Mouse (Mus musculus) hindbrain, embryonic 14.5 days (tissue): ENCODE measurements around the gene Nfe2l2. TPM values are rescaled to one million over a fixed set of nuclear protein-coding genes. Genes with fewer than 3 reads are reported as not detected.

Experiments
- ATAC-seq: fragments of 200-750 bp; cut with Nextera tagmentation; 2 replicates; pipeline ENCODE4 v1.8.0; 2017; ENCODE audit warnings: moderate number of reproducible peaks, mild to moderate bottlenecking, moderate TSS enrichment, moderate library complexity; ENCODE audit not compliant: low FRiP score
- DNase-seq: peaks from one replicate; pipeline ENCODE4 v3.0.0-alpha.2; 2015; ENCODE audit warnings: low spot score
- H3K27ac ChIP-seq: fragments of 300-500 bp; sonication (generic); 2 replicates; pipeline ENCODE4 v1.5.1; 2014; ENCODE audit warnings: mild to moderate bottlenecking, moderate library complexity
- H3K27me3 ChIP-seq: fragments of 300-500 bp; sonication (generic); 2 replicates; pipeline ENCODE4 v1.6.1; 2014; ENCODE audit warnings: mild to moderate bottlenecking, low read length, mixed read lengths; ENCODE audit not compliant: control insufficient read depth, insufficient read depth
- H3K36me3 ChIP-seq: fragments of 300-500 bp; sonication (generic); replicated peaks from 2 replicates; pipeline ENCODE4 v1.6.1; 2014; ENCODE audit not compliant: control insufficient read depth, insufficient read depth
- H3K4me1 ChIP-seq: fragments of 300-500 bp; sonication (generic); replicated peaks from 2 replicates; pipeline ENCODE4 v1.6.1; 2014; ENCODE audit warnings: antibody characterized with exemption, low read length, mixed read lengths; ENCODE audit not compliant: control insufficient read depth, insufficient read depth
- H3K4me2 ChIP-seq: fragments of 300-500 bp; sonication (generic); replicated peaks from 2 replicates; pipeline ENCODE4 v1.6.1; 2014; ENCODE audit warnings: mild to moderate bottlenecking, moderate library complexity
- H3K4me3 ChIP-seq: fragments of 300-500 bp; sonication (generic); replicated peaks from 2 replicates; pipeline ENCODE4 v1.5.1; 2014; ENCODE audit warnings: mild to moderate bottlenecking, low read length
- H3K9ac ChIP-seq: fragments of 300-500 bp; sonication (generic); 2 replicates; pipeline ENCODE4 v1.6.1; 2014
- H3K9me3 ChIP-seq: fragments of 300-500 bp; sonication (generic); 2 replicates; pipeline ENCODE4 v1.6.1; 2016; ENCODE audit warnings: low read length; ENCODE audit not compliant: control insufficient read depth
- WGBS: fragments of 180-500 bp; shearing (Covaris S2); extraction: QIAGEN DNeasy Blood & Tissue Kit; methylation state at CpG from one replicate; pipeline ENCODE4 v1.1.7; 2014; 5-methylcytosine and 5-hydroxymethylcytosine counted together
- polyA plus RNA-seq: library from polyadenylated mRNA; unstranded; fragments of >200 nt; fragmentation: Nextera tagmentation; extraction: Ambion mirVana; gene quantifications from 2 replicates; pipeline ENCODE4 v1.2.1, GENCODE M21; 2014

Nfe2l2 gene
- polyA plus RNA-seq, 1 experiment from 2014 or later: 11.2 TPM

GRCm38 (mm10) chr2:75733177-75733576, 28.7 kb upstream of the Nfe2l2 start:
- Histone ChIP-seq H3K4me3 (no peak overlapping the region), H3K27ac (no peak overlapping the region), H3K4me2 (no peak overlapping the region), H3K36me3 (no peaks in the 10 kb centered on the region), H3K9ac (no peak overlapping the region), H3K27me3 (no peaks in the 10 kb centered on the region), H3K9me3 (no peaks in the 10 kb centered on the region), H3K4me1 (no peaks in the 10 kb centered on the region)
- DNase-seq: no peak
- ATAC-seq: no peak
- WGBS: 89% methylated on average over 7 of the region's 7 CpGs

- no peaks in the 10 kb centered on the region for H3K27me3 ChIP-seq
- ATAC-seq: no peak
Observed at GRCm38 (mm10) chr2:75731929-75732328, 27.5 kb upstream of the Nfe2l2 start.

DNA sequence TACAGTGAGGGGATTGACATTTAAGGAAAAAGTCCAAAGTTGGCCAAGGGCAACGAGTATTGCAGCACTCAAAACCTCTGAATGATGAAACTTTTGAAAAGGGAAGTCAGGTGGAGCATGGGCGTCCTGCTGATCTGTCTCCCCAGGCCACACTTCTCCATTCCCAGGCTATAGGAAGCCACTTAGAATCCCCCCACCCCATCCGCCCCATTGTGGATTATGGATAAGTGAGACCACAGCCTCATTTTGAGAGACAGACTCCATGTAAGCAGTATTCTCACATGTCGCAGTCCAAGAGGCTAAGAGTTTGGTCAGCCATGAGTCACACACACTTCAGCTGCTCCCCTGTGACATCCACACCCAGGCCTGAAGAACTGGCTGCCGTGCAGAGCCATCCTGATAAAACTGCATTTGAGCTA, 26.8 kb upstream of the Nfe2l2 start:
- Histone ChIP-seq H3K27ac (no peak overlapping the region), H3K4me2 (no peak overlapping the region), H3K4me3 (no peak overlapping the region), H3K4me1 (no peaks in the 10 kb centered on the region), H3K9me3 (no peaks in the 10 kb centered on the region), H3K36me3 (no peaks in the 10 kb centered on the region), H3K9ac (no peak overlapping the region), H3K27me3 (no peaks in the 10 kb centered on the region)
- WGBS: 89% methylated on average over 5 of the region's 5 CpGs
- DNase-seq (no peak), ATAC-seq (no peak)

More at GRCm38 (mm10) chr2:75731929-75732328, 27.5 kb upstream of the Nfe2l2 start:
- Histone ChIP-seq H3K9me3 (no peaks in the 10 kb centered on the region), H3K4me1 (no peaks in the 10 kb centered on the region), H3K27ac (no peak overlapping the region), H3K9ac (no peak overlapping the region), H3K36me3 (no peaks in the 10 kb centered on the region), H3K4me2 (no peak overlapping the region), H3K4me3 (no peak overlapping the region)
- WGBS: 50% methylated on average over 2 of the region's 2 CpGs
- DNase-seq: no peak

- no peak for DNase-seq
- Histone ChIP-seq H3K4me2 (no peak overlapping the region), H3K9ac (no peak overlapping the region), H3K9me3 (no peaks in the 10 kb centered on the region), H3K4me1 (no peaks in the 10 kb centered on the region), H3K27me3 (no peaks in the 10 kb centered on the region), H3K27ac (no peak overlapping the region), H3K4me3 (no peak overlapping the region), H3K36me3 (no peaks in the 10 kb centered on the region)
- 86% methylated on average over 10 of the region's 10 CpGs for WGBS
- no peak for ATAC-seq
Observed at GRCm38 (mm10) chr2:75730052-75730451, 25.6 kb upstream of the Nfe2l2 start.

- no peaks in the 10 kb centered on the region for H3K27me3 ChIP-seq
- H3K4me2 ChIP-seq: no peak overlapping the region
- no peak overlapping the region for H3K9ac ChIP-seq
- no peak overlapping the region for H3K4me3 ChIP-seq
- H3K36me3 ChIP-seq: no peaks in the 10 kb centered on the region
- WGBS: 81% methylated on average over 5 of the region's 5 CpGs
- H3K27ac ChIP-seq: no peak overlapping the region
- H3K9me3 ChIP-seq: no peaks in the 10 kb centered on the region
- no peak for DNase-seq
- no peak for ATAC-seq
- H3K4me1 ChIP-seq: no peaks in the 10 kb centered on the region
Observed at GRCm38 (mm10) chr2:75724863-75725445, 20.5 kb upstream of the Nfe2l2 start.

- Histone ChIP-seq H3K4me3 (no peak overlapping the region), H3K27ac (no peak overlapping the region), H3K27me3 (no peaks in the 10 kb centered on the region), H3K4me2 (no peak overlapping the region), H3K9ac (no peak overlapping the region), H3K36me3 (no peaks in the 10 kb centered on the region), H3K4me1 (no peaks in the 10 kb centered on the region), H3K9me3 (no peaks in the 10 kb centered on the region)
- no peak for DNase-seq
- no peak for ATAC-seq
- 95% methylated on average over 8 of the region's 8 CpGs for WGBS
Observed at GRCm38 (mm10) chr2:75723481-75723880, 19.0 kb upstream of the Nfe2l2 start.

DNA sequence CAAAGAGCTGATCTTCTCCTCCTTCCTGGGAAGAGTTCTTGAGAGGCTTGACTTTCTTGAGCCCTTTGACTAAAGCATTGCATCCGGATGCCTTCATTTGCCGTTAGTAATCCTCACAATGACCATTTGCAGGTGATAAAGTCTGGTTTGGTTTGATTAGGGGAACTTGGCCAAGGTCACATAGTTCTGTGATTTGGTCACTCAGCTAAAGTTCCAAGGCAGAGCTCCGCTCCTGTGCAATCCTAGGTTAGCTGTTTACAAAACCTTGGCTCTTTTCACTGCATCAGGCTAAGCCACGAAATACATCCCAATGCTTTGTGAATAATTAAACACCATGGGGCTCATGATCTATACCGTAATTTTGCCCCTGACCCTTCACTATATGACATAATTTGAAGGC, 18.5 kb upstream of the Nfe2l2 start:
- H3K4me3 ChIP-seq: no peak overlapping the region
- no peak overlapping the region for H3K27ac ChIP-seq
- no peaks in the 10 kb centered on the region for H3K9me3 ChIP-seq
- H3K36me3 ChIP-seq: no peaks in the 10 kb centered on the region
- 84% methylated on average over 5 of the region's 5 CpGs for WGBS
- no peak for ATAC-seq
- DNase-seq: no peak
- H3K27me3 ChIP-seq: no peaks in the 10 kb centered on the region
- H3K9ac ChIP-seq: no peak overlapping the region
- H3K4me1 ChIP-seq: no peaks in the 10 kb centered on the region
- no peak overlapping the region for H3K4me2 ChIP-seq

GRCm38 (mm10) chr2:75720236-75721027, 16.0 kb upstream of the Nfe2l2 start:
- Histone ChIP-seq H3K27me3 (no peaks in the 10 kb centered on the region), H3K9ac (no peak overlapping the region), H3K4me2 (no peak overlapping the region), H3K27ac (no peak overlapping the region), H3K36me3 (no peaks in the 10 kb centered on the region), H3K4me3 (no peak overlapping the region), H3K9me3 (no peaks in the 10 kb centered on the region), H3K4me1 (no peaks in the 10 kb centered on the region)
- WGBS: 88% methylated on average over 11 of the region's 11 CpGs
- DNase-seq (no peak), ATAC-seq (no peak)

DNA sequence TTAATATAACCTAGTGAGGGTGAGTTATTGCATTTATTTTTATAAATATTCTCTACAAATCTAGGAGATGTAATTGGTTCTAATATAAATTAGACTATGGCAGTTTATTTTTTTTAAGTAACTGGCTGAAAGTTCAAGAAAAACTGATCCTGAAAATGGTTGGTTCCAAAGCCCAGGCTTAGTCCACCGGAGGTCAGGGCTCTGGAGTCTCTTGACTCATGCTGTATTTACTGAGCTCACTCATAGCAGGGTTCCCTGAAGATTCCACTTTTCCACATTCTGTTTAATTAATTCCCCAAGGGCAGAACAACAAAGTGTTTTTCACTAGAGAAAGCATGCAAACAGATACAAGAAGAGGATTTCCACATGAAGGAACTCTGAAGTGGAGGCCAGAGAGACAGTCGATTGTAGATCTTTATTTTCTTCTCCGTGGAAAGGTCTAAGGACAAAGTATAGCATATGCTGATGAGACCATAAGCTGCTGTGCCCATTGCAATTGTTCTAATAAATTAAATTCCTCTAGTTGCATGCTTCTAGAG, 15.0 kb upstream of the Nfe2l2 start:
- ATAC-seq (no peak), DNase-seq (no peak)
- Histone ChIP-seq H3K27me3 (no peaks in the 10 kb centered on the region), H3K36me3 (no peaks in the 10 kb centered on the region), H3K4me3 (no peak overlapping the region), H3K9me3 (no peaks in the 10 kb centered on the region), H3K4me2 (no peak overlapping the region), H3K27ac (no peak overlapping the region), H3K4me1 (no peaks in the 10 kb centered on the region), H3K9ac (no peak overlapping the region)
- WGBS: 76% methylated on average over 3 of the region's 3 CpGs
